Mouse (Mus musculus) MEL (cell line): ENCODE results near the gene Jmjd1c. TPM values are rescaled to one million over a fixed set of nuclear protein-coding genes. Genes with fewer than 3 reads are reported as not detected.
A peak's percentile ranks its signal among the peaks of the same experiment; 100 is the strongest.

Experiments used
- DNase-seq: peaks from one replicate; pipeline ENCODE4 v3.0.0; 2011; ENCODE audit warnings: low read depth, low spot score
- H3K27ac ChIP-seq: 2 replicates; pipeline ENCODE4 v1.5.1; 2012; ENCODE audit warnings: low read depth, mild to moderate bottlenecking, control low read depth, low read length, moderate library complexity; ENCODE audit not compliant: control insufficient read depth
- H3K27me3 ChIP-seq, 2 experiments: fragments of 150-350 bp in 1 of 2; sonication (generic) in 1 of 2; 2 replicates each; pipeline ENCODE4 v1.6.1; 2012; ENCODE audit warnings: low read length in 2 of 2, mild to moderate bottlenecking in 2 of 2, improper control_type of control experiment in 1 of 2, moderate library complexity in 1 of 2; ENCODE audit not compliant: insufficient read depth in 2 of 2, control insufficient read depth in 1 of 2
- H3K36me3 ChIP-seq, 2 experiments: 2 replicates each; pipeline ENCODE4 v1.6.1; 2012 to 2014; ENCODE audit warnings: low read length in 2 of 2, improper control_type of control experiment in 1 of 2, inconsistent platforms in 1 of 2, mild to moderate bottlenecking in 1 of 2; ENCODE audit not compliant: insufficient read depth in 2 of 2, control insufficient read depth in 1 of 2
- H3K4me1 ChIP-seq, 2 experiments: fragments of 150-350 bp in 1 of 2; sonication (generic) in 1 of 2; 2 replicates each; pipeline ENCODE4 v1.6.1; 2012; ENCODE audit warnings: low read length in 2 of 2, improper control_type of control experiment in 1 of 2, mild to moderate bottlenecking in 1 of 2; ENCODE audit not compliant: insufficient read depth in 2 of 2, control insufficient read depth in 1 of 2
- H3K4me3 ChIP-seq, 2 experiments: fragments of 150-350 bp in 1 of 2; sonication (generic) in 1 of 2; 2 replicates each; pipeline ENCODE4 v1.5.1; 2012; ENCODE audit warnings: low read depth in 2 of 2, low read length in 2 of 2, mild to moderate bottlenecking in 2 of 2, moderate library complexity in 2 of 2, control low read depth in 1 of 2, improper control_type of control experiment in 1 of 2; ENCODE audit not compliant: control insufficient read depth in 1 of 2, insufficient read depth in 1 of 2
- H3K79me2 ChIP-seq: 2 replicates; pipeline ENCODE4 v1.6.1; 2012; ENCODE audit warnings: mild to moderate bottlenecking, low read length, moderate library complexity; ENCODE audit not compliant: control insufficient read depth, poor library complexity, insufficient read depth
- H3K9ac ChIP-seq: 2 replicates; pipeline ENCODE4 v1.6.1; 2012; ENCODE audit warnings: low read depth, mild to moderate bottlenecking, control low read depth, low read length, moderate library complexity; ENCODE audit not compliant: control insufficient read depth, poor library complexity, severe bottlenecking
- H3K9me3 ChIP-seq: fragments of 150-350 bp; sonication (generic); replicated peaks from 2 replicates; pipeline ENCODE4 v1.6.1; 2012; ENCODE audit warnings: mild to moderate bottlenecking, low read length, improper control_type of control experiment, moderate library complexity; ENCODE audit not compliant: insufficient read depth
- CHD1 ChIP-seq: IDR thresholded peaks from 2 replicates; pipeline ENCODE4 v1.6.1; 2012; ENCODE audit warnings: low read depth, mild to moderate bottlenecking, inconsistent platforms, low read length, improper control_type of control experiment
- CHD2 ChIP-seq: IDR thresholded peaks from 2 replicates; pipeline ENCODE4 v1.6.1; 2011; ENCODE audit warnings: low read length, improper control_type of control experiment
- CTCF ChIP-seq, 3 experiments: IDR thresholded peaks in 2 of 3; conservative IDR thresholded peaks in 1 of 3; 2 replicates each; pipeline ENCODE4 v1.5.1; 2011 to 2012; ENCODE audit warnings: low read length in 3 of 3, low read depth in 2 of 3, mild to moderate bottlenecking in 2 of 3, improper control_type of control experiment in 1 of 3, inconsistent platforms in 1 of 3, mixed read lengths in 1 of 3, moderate library complexity in 1 of 3; ENCODE audit not compliant: control insufficient read depth in 1 of 3, insufficient read depth in 1 of 3, poor library complexity in 1 of 3, severe bottlenecking in 1 of 3
- E2F4 ChIP-seq: IDR thresholded peaks from 2 replicates; pipeline ENCODE4 v1.6.1; 2011; ENCODE audit warnings: low read depth, low read length, improper control_type of control experiment, borderline replicate concordance
- ELF1 ChIP-seq: IDR thresholded peaks from 2 replicates; pipeline ENCODE4 v1.6.1; 2014; ENCODE audit warnings: low read depth, mild to moderate bottlenecking, inconsistent platforms, low read length, improper control_type of control experiment, moderate library complexity
- EP300 ChIP-seq, 2 experiments: IDR thresholded peaks; 2 replicates each; pipeline ENCODE4 v1.6.1; 2011; ENCODE audit warnings: improper control_type of control experiment in 2 of 2, low read length in 2 of 2, low read depth in 1 of 2, mild to moderate bottlenecking in 1 of 2
- ETS1 ChIP-seq: IDR thresholded peaks from 2 replicates; pipeline ENCODE4 v1.6.1; 2012; ENCODE audit warnings: low read depth, mild to moderate bottlenecking, inconsistent platforms, low read length, improper control_type of control experiment, moderate library complexity
- GABPA ChIP-seq: IDR thresholded peaks from 2 replicates; pipeline ENCODE4 v1.6.1; 2012; ENCODE audit warnings: low read depth, mild to moderate bottlenecking, inconsistent platforms, low read length, improper control_type of control experiment, moderate library complexity
- JUND ChIP-seq: IDR thresholded peaks from 2 replicates; pipeline ENCODE4 v1.6.1; 2011; ENCODE audit warnings: low read depth, mild to moderate bottlenecking, improper control_type of control experiment, low read length
- KAT2A ChIP-seq: conservative IDR thresholded peaks from 2 replicates; pipeline ENCODE4 v1.6.1; 2012; ENCODE audit warnings: low read depth, low read length, improper control_type of control experiment, inconsistent platforms
- MAX ChIP-seq: IDR thresholded peaks from 2 replicates; pipeline ENCODE4 v1.6.1; 2011; ENCODE audit warnings: low read length, improper control_type of control experiment
- MAZ ChIP-seq: IDR thresholded peaks from 2 replicates; pipeline ENCODE4 v1.6.1; 2012; ENCODE audit warnings: low read depth, mild to moderate bottlenecking, inconsistent platforms, low read length, improper control_type of control experiment
- MEF2A ChIP-seq: IDR thresholded peaks from 2 replicates; pipeline ENCODE4 v1.6.1; 2014; ENCODE audit warnings: low read depth, mild to moderate bottlenecking, inconsistent platforms, low read length, improper control_type of control experiment; ENCODE audit not compliant: poor library complexity, insufficient replicate concordance, severe bottlenecking; ENCODE audit errors: extremely low read depth
- MXI1 ChIP-seq: IDR thresholded peaks from 2 replicates; pipeline ENCODE4 v1.6.1; 2011; ENCODE audit warnings: mild to moderate bottlenecking, low read depth, low read length, improper control_type of control experiment
- MYB ChIP-seq: IDR thresholded peaks from 2 replicates; pipeline ENCODE4 v1.6.1; 2011; ENCODE audit warnings: mild to moderate bottlenecking, low read depth, low read length, improper control_type of control experiment
- MYC ChIP-seq: IDR thresholded peaks from 2 replicates; pipeline ENCODE4 v1.6.1; 2011; ENCODE audit warnings: low read depth, mild to moderate bottlenecking, low read length, improper control_type of control experiment, moderate library complexity
- NELFE ChIP-seq: IDR thresholded peaks from 2 replicates; pipeline ENCODE4 v1.6.1; 2011; ENCODE audit warnings: low read depth, low read length, improper control_type of control experiment
- NRF1 ChIP-seq: IDR thresholded peaks from 2 replicates; pipeline ENCODE4 v1.6.1; 2014; ENCODE audit warnings: low read depth, mild to moderate bottlenecking, inconsistent platforms, low read length, improper control_type of control experiment, moderate library complexity; ENCODE audit not compliant: poor library complexity, insufficient read depth, severe bottlenecking
- POLR2AphosphoS2 ChIP-seq: IDR thresholded peaks from 2 replicates; pipeline ENCODE4 v1.6.1; 2011; ENCODE audit warnings: low read length, improper control_type of control experiment
- POLR2AphosphoS5 ChIP-seq: IDR thresholded peaks from 2 replicates; pipeline ENCODE4 v1.6.1; 2012; ENCODE audit warnings: low read depth, borderline replicate concordance, mild to moderate bottlenecking, inconsistent platforms, low read length, moderate library complexity, mixed read lengths
- RAD21 ChIP-seq: IDR thresholded peaks from 2 replicates; pipeline ENCODE4 v1.6.1; 2011; ENCODE audit warnings: mild to moderate bottlenecking, low read depth, low read length, improper control_type of control experiment
- RCOR1 ChIP-seq: IDR thresholded peaks from 2 replicates; pipeline ENCODE4 v1.6.1; 2012; ENCODE audit warnings: low read depth, mild to moderate bottlenecking, inconsistent platforms, low read length, improper control_type of control experiment
- SIN3A ChIP-seq: IDR thresholded peaks from 2 replicates; pipeline ENCODE4 v1.6.1; 2012; ENCODE audit warnings: low read length, improper control_type of control experiment, inconsistent platforms
- SMC3 ChIP-seq: IDR thresholded peaks from 2 replicates; pipeline ENCODE4 v1.6.1; 2011; ENCODE audit warnings: low read depth, low read length, improper control_type of control experiment
- TAL1 ChIP-seq: IDR thresholded peaks from 2 replicates; pipeline ENCODE4 v1.6.1; 2012; ENCODE audit warnings: mild to moderate bottlenecking, inconsistent platforms, low read length, moderate library complexity, mixed read lengths
- TBP ChIP-seq: IDR thresholded peaks from 2 replicates; pipeline ENCODE4 v1.8.0; 2011; ENCODE audit warnings: low read depth, low read length, improper control_type of control experiment
- TCF12 ChIP-seq: IDR thresholded peaks from 2 replicates; pipeline ENCODE4 v1.6.1; 2014; ENCODE audit warnings: low read depth, mild to moderate bottlenecking, inconsistent platforms, low read length, improper control_type of control experiment, moderate library complexity
- UBTF ChIP-seq: IDR thresholded peaks from 2 replicates; pipeline ENCODE4 v1.6.1; 2012; ENCODE audit warnings: low read depth, mild to moderate bottlenecking, inconsistent platforms, low read length, improper control_type of control experiment, moderate library complexity, borderline replicate concordance; ENCODE audit not compliant: insufficient read depth
- USF1 ChIP-seq: IDR thresholded peaks from 2 replicates; pipeline ENCODE4 v1.6.1; 2014; ENCODE audit warnings: low read depth, mild to moderate bottlenecking, inconsistent platforms, low read length, improper control_type of control experiment, moderate library complexity
- USF2 ChIP-seq, 2 experiments: IDR thresholded peaks; 2 replicates each; pipeline ENCODE4 v1.6.1; 2011 to 2012; ENCODE audit warnings: improper control_type of control experiment in 2 of 2, low read length in 2 of 2, borderline replicate concordance in 1 of 2, inconsistent platforms in 1 of 2, low read depth in 1 of 2, mild to moderate bottlenecking in 1 of 2; ENCODE audit not compliant: insufficient read depth in 1 of 2
- ZC3H11A ChIP-seq: IDR thresholded peaks from 2 replicates; pipeline ENCODE4 v1.6.1; 2012; ENCODE audit warnings: low read depth, mild to moderate bottlenecking, inconsistent platforms, low read length, improper control_type of control experiment
- ZKSCAN1 ChIP-seq: IDR thresholded peaks from 2 replicates; pipeline ENCODE4 v1.6.1; 2012; ENCODE audit warnings: low read depth, mild to moderate bottlenecking, inconsistent platforms, low read length, improper control_type of control experiment, moderate library complexity
- ZMIZ1 ChIP-seq: IDR thresholded peaks from 2 replicates; pipeline ENCODE4 v1.6.1; 2012; ENCODE audit warnings: low read depth, mild to moderate bottlenecking, inconsistent platforms, low read length, improper control_type of control experiment, moderate library complexity
- polyA plus RNA-seq, 2 experiments: library from polyadenylated mRNA; stranded (reverse) in 1 of 2; unstranded in 1 of 2; fragments of >175 nt in 1 of 2; fragments of >200 nt in 1 of 2; gene quantifications; 2 replicates each; pipeline versions ENCODE4 v1.2.1 to v1.2.4; 2012; ENCODE audit warnings: low replicate concordance in 2 of 2, low read depth in 1 of 2; ENCODE audit not compliant: insufficient read length in 2 of 2, insufficient read depth in 1 of 2, missing spikeins in 1 of 2
- total RNA-seq: library from RNA; depleted of rRNA; stranded (reverse); fragments of 300-350 nt; gene quantifications from 2 replicates; pipeline ENCODE4 v1.2.3, GENCODE M21; 2012

Jmjd1c gene
- total and polyA plus RNA-seq, 3 experiments: 10.6 to 62.3 (median 15.2) TPM

- TF ChIP-seq RCOR1 (peak; percentile 70; the same call in 1 of the 2 replicates), TCF12 (peak; percentile 81)
Measured at GRCm38 (mm10) chr10:67295331-67295730, 199.4 kb downstream of the Jmjd1c start (continued).

- Histone ChIP-seq H3K79me2 (peaks cover 35% of the 10 kb centered on the region), H3K9ac (peak overlapping the region; percentile 82), H3K27me3 (no peaks in the 10 kb centered on the region), H3K4me3 (peak overlapping the region; percentile 46 to 47), H3K9me3 (no peaks in the 10 kb centered on the region), H3K27ac (peak overlapping the region; percentile 100), H3K4me1 (peaks cover 18 to 44% of the 10 kb centered on the region in 2 experiments), H3K36me3 (peaks cover 2 to 34% of the 10 kb centered on the region in 2 experiments; a peak in 2 of 4 replicates)
- DNase-seq: peak; percentile 85
- TF ChIP-seq SIN3A (peak; percentile 92), MEF2A (peak; percentile 85; the same call in 1 of the 2 replicates), MAX (no peak), CHD2 (peak; percentile 62; the same call in 1 of the 2 replicates), EP300 (IDR thresholded peaks at IDR 0.05; ENCODE audit: low read depth in 1 of 2, low read length in 2 of 2) (peak; percentile 97 to 99), NRF1 (no peak), ZMIZ1 (no peak; the same call in none of the 2 replicates), TAL1 (peak; percentile 46; the same call in 1 of the 2 replicates), E2F4 (no peak), ELF1 (peak; percentile 41; the same call in 1 of the 2 replicates), JUND (peak; percentile 92), SMC3 (no peak), GABPA (peak; percentile 64; the same call in 1 of the 2 replicates), UBTF (no peak), USF2 (IDR thresholded peaks at IDR 0.05; ENCODE audit: borderline replicate concordance in 1 of 2, insufficient read depth in 1 of 2, low read depth in 1 of 2, low read length in 2 of 2) (no peak), TCF12 (peak; percentile 94), MAZ (peak; percentile 71), TBP (peak; percentile 66), ZC3H11A (no peak), POLR2AphosphoS2 (peak; percentile 31; the same call in 1 of the 2 replicates), CHD1 (0 out of 2 replicates have a peak, but pooled peaks have one; percentile 58), ETS1 (peak; percentile 97), CTCF (IDR thresholded peaks at IDR 0.05 in 2 of 3, conservative IDR thresholded peaks at IDR 0.05 in 1 of 3; ENCODE audit: control insufficient read depth in 1 of 3, insufficient read depth in 1 of 3, low read depth in 2 of 3, low read length in 3 of 3, poor library complexity in 1 of 3, severe bottlenecking in 1 of 3) (no peak), MYC (peak; percentile 70; the same call in 1 of the 2 replicates), MYB (peak; percentile 99), KAT2A (peak; percentile 38; the same call in 1 of the 2 replicates), MXI1 (peak; percentile 58; the same call in 1 of the 2 replicates), RAD21 (no peak), RCOR1 (peak; percentile 69; the same call in 1 of the 2 replicates), POLR2AphosphoS5 (no peak), USF1 (no peak; the same call in 1 of the 2 replicates), NELFE (peak; percentile 45; the same call in 1 of the 2 replicates), ZKSCAN1 (no peak)
Measured at GRCm38 (mm10) chr10:67295938-67296466, 200.1 kb downstream of the Jmjd1c start.
